Mouse (Mus musculus) megakaryocyte progenitor cell, adult 5-6 weeks (primary cell): Measurements from ENCODE around the gene Slc1a2. TPM values are rescaled to one million over a fixed set of nuclear protein-coding genes. Genes with fewer than 3 reads are reported as not detected.

Source experiments
- ATAC-seq: replicated peaks from 2 replicates; pipeline ENCODE4 v1.8.0; 2016; ENCODE audit warnings: mild to moderate bottlenecking, moderate TSS enrichment, inconsistent platforms; ENCODE audit not compliant: poor library complexity
- total RNA-seq, 2 experiments: library from RNA; stranded (forward) in 1 of 2; stranded (reverse) in 1 of 2; fragments of 157-497, 149-512 nt in 1 of 2; fragments of 200-1000 nt in 1 of 2; gene quantifications; 2 replicates each; pipeline versions ENCODE4 v1.2.3 to v1.2.4; 2015 to 2017

Slc1a2 gene
- total RNA-seq (2015) = not detected in 2 replicates
- total RNA-seq (2017) = not detected in 2 replicates

DNA sequence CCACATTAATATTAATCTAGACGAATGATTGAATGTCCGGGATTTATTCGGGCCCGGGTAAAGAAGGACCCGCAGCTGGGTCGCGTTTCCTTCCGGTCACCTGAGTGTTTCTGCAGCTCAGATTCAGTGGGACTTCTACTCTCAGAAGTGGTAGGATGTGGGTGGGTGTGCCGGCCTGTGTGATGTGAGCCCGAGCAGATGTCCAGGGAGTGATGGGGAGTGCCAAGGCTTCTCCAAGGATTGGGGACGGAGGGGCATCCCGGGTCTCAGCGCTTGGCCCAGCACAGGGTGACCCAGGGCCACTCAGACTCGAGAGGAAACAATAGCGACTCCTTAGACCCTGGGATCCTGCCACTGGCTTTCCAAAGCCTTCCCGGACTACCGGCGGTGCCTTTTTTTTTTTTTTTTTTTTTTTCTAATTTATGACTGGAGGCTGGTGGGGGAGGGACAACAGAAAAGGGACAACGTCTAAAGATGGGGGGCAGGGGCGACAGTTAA lies at the start of gene Slc1a2:
TSS of gene Slc1a2 (plus strand) at position 497 of the 498 bp plus-strand sequence.
- ATAC-seq = no peak

DNA sequence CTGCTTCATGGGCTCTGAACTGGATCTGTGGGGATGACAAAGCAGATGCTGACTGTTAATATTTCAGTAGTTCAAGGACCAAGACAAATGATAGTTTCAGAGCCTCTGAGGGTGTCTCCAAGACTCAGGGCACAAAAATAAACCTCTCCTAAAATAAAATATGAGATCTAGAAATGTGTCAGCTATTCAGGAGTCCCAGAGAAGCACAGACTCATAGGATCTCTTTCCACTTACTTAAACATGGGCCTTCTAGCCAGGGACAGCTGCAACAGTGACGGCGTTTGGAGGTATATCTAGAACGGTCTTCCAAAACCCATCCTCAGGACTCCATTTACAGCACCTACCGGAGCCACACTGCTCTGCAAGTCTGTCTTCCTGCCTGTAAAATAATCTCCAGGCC lies 48.0 kb upstream of the Slc1a2 start:
- no peak for ATAC-seq

DNA sequence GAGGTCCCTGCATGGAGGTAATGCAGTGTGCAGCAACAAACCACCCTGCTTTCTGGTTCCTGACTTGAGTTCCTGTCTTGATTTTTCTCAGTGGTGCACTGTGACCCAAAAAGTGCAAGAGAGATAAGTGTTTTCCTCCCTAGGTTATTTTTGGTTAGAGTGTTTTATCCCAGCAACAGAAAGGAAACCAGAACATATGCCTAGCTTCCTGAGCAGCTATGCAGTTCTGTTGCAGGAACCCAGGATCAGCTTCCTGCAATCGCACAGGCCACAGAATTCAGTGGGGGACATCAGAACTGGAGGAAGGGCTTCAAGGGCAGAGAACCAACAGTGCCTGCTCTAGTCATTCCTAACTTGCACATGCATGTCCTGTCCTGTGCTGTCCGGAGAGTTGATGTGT lies 41.8 kb upstream of the Slc1a2 start:
- no peak for ATAC-seq

DNA sequence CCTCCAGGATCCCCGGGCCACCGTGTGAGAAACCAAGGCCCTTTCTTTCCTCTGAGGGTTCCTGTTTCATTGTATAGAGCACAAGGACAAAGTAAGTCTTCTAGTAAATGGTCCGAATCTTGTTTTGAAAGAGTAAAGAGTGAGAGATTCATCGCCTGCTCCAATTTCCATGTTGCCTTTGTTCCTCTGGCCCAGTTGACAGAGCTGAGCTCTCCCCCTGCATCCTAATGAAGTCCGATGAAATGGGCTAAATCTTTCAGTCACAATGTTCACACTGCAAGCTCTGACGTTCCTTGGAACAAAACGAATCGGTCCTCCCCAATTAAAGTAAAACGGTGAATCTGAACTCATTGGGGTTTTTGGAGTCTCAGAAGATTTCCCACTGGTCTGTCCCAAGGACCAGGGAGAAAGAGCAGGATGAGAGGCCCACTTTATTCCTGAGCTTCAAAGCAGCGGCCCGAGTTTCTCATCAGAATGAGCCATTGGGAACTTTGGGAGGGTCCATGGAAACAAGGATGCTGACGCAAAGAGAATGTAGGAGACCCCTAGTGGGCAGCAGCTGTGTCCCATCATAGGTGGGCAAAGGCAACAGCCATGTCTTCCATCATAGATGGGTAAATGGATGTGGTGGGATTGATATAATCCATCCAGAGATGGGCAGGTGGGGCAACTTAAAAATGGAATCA lies 37.6 kb upstream of the Slc1a2 start:
- no peak for ATAC-seq

DNA sequence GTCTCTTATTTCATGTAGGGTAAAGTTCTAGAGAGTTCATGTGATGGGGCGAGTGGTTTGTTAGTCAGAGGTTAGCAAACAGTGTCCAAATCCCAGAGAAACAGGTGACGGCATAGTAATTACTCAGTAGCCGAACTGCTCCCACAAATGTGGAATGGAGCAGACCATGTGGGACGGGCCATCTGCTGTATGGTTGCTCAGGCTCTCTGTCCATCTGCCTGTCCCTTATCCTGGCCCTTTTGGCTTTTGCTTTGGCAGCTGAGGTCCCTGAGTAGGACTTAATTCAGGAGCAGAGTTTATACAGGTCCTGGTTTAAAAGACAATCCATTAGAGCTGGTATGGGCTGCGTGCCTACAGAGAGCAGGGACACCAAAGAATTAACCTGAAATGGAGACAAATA lies 36.3 kb upstream of the Slc1a2 start:
- ATAC-seq = no peak

DNA sequence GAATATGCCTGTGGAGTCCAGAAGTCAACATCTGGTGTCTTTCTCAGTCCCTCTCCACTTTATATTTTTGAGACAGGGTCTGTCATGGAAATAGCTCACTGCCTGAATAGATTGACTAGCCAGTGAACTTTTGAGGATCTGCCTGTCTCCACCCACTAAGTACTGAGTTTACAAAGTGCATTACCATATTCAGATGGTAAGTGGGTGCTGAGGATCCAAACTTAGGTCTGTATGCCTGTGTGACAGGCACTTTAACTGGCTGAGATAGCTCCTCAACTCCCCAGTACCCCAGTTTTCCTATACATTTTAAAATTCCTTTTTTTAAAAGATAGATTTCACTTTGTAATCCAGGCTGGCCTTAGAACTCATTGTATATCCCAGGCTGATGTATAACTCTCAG lies 35.5 kb upstream of the Slc1a2 start:
- no peak for ATAC-seq

DNA sequence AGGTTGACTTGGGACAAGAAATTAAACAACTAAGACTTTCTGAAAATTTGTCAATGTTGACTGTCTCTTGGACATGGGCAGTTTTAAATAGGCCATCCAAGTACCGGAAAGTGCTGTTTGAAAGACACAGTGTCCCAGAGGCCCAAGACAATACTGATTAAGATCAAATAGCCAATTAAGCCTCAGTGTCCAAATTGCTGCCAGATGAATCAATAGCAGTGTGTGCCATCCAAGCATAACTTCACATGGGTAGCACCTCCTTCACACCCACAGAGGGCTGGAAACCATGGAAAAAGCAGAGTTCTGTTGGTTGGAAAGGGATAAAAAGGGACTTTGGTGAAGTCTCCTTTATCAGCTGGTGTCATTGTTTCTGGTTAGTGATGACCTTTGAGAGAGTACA lies 33.9 kb upstream of the Slc1a2 start:
- ATAC-seq = no peak

DNA sequence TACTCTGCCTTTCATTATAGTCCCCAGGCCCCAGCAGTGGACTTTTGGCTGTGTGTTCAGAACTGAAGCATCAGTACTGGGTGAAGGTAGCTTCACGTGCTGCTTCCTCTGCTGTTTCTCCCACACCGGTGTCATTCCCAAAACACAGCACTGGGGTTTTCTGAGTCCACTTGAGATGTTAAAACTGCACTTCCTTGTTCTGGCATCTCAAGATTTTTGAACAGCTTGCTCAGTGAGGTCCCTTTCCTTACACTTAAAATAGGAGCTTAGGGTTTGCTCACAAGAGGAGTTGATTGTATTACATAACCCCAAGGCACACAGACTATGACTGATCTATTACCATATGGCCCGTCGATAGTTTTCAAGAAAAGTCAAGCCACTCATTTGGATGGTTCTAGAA lies 26.1 kb upstream of the Slc1a2 start:
- ATAC-seq = no peak

DNA sequence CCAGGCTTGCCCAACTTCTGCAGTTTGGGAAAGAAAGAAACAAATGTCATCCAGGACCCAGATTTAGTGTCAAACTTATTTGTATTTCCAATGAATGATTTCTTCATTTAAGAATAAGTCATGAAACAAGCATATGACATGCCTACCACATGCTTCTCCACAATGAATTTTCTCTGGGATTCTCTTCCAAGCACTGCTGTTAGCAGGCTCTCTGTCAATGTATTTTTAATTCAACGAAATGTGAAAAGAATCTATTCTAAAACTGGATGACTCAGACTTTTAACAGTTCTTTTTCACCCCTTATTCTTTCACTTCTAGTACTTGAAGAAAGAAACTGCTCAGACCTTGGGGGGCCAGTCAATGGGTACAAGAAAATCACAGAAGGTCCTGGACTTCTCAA lies 24.4 kb upstream of the Slc1a2 start:
- ATAC-seq = no peak

DNA sequence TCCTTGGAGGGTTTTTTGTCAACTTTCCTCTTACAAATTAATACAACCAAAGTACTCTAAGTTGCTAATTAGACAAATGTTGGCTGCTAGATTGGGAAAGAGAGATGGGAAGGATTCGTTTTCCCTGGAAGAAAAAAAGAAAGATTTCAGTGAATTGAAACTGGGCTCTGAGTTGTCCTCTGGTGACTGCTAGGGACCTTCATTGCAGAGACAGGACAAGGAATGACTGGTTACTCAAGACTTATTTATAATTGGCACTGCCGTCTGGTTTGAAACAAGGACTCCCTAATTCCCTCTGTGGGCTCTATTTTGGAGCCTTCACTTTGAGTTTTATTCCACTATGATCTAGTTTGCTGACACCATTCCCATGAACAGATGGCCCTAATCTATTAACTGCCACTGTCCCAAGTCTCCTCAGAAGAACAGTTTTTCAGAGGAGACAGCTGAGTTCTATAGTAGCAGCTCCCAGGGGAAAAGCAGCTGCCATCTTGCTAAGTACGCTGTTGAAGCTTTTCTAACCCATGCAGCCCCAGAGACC lies 22.9 kb upstream of the Slc1a2 start:
- ATAC-seq = no peak

DNA sequence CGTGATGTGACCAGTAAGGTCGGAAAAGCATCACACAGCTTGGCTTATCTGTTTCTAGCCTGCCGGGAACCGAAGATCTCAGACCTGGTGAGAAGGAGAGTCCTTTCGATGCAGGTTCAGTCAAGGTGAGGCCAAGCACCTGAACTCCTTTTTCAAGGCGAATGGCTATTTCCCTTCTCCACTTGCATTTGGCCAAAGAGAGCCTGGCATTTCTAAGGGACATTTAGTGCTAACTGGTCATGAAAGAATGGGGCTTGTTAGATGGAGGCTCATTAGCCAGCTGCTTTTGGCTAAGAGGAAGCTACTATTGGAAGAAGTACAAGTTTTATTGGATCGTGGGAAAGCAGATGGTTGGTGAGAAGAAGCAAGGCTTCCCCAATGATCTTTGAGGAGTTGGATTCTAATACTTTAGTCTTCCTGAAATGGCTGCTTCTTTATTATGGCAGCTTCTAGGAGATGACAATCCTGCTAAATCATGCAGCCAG lies 22.3 kb upstream of the Slc1a2 start:
- ATAC-seq = no peak

DNA sequence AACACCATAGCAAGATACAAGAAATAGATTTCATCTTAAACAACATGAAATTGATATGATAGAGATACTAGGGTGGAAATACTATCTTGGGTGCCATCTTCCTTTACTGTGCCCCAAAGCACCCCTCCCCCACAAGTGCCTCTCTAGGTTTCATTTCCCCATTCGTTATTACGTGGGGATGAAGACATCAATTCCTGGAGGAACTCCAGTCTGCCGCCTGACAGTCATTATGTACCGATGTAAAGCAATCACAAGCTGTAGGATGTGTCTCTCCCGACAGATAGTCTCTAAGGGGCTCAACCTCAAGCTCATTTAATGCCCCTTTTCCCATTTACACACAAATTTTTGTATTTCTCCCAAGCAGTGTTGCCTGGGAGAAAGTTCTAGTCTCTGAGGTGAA lies 20.3 kb upstream of the Slc1a2 start:
- peak; percentile 86 for ATAC-seq

DNA sequence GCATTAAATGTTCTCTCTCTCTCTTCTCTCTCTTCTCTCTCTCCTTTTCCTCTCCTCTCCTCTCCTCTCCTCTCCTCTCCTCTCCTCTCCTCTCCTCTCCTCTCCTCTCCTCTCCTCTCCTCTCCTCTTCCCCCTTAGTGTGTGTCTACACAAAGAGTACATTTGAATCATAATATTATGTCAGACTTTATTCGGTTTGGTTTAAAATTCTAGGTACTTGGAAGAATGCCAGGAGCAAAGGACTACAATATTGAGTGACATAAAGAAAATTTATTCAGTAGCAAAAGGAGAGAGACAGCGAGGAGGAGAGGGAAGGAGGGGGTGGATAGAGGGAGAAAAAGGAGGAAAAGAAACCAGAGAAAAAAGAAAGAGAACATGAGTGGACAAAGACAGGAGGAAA lies 19.8 kb upstream of the Slc1a2 start:
- ATAC-seq = no peak

DNA sequence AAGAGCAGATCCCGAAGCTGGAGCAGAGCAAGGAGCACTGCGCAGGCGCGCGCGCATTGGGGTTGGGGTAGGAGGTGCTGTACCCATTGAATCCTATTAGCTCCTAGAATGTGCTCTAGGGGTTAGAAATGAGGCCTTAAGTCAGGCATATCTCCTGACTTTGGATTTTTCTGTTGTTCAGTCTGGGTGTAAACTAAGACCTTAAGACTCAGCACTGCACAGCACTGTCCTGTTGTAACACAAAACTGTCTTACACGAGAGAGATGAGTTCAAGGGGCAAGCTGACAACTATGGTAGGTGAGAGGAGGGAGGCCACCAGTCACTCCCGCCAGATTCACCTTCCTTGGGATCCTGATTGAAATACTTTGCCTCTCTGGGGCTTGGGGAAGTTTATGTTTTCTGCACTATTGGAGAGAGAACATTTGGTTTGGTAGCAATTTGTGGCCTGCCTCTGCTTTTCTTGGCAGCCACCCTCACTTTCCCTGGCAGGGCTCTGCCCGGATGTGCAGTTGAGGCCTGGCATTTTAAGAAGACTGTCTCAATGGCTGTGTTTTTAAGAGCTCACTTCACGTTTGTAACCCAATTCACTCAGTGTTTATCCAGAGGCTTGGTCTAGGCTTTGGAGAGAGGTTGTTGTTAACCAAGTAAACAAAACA lies 9.5 kb upstream of the Slc1a2 start:
- ATAC-seq = no peak

DNA sequence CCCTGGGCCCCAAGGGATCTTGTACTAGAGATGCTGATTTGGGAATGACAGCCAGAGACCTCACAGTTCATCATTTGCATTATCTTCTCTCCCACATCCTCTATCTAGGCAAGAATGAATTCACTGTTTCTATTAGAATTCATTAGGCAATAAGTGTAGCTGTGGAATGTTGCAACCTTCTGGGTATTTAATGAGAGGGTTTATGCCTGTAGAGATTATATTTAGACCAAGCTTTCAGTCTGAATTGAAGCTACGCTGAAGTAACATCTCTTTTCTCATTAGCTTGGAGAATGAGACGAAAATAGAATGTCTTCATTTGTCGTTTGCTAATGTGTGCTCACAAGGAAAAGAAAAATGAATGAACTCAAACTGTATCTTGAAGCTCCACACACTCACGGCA lies 8.1 kb upstream of the Slc1a2 start:
- no peak for ATAC-seq

DNA sequence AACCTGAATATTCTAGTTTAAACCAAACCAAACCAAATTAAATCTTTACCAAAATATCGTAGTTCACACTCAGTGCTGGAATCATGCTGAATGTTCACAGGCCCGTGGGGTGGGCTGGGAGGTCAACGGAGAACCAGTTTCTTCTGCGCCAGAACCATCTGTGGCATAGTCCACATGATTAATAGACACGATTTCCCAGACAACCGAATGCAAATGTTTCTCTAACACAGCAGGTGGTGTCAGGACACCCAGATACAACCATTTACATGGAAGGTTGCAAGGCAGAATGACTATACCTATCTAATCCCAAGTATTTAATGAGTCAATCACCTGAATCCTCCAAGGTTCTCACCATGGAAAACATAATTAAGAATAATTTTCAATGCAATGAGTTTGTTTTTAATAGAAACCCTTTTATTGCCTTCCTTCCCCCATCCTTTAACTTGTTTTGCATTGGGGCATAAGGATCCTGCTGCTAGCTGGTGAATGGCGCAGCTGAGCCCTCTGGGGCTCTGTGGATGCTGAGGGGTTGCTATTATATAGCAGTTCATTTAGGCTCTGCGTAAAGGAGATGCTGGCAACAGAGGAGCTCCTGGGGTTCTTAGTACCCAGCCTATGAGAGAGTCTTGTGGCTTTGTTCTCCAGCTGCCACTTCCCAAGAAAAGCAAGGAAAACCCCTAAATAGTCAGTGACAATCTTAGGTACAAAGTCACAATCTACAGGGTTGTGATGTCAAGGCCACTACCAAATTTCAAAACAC lies 2.3 kb upstream of the Slc1a2 start:
- ATAC-seq = no peak

DNA sequence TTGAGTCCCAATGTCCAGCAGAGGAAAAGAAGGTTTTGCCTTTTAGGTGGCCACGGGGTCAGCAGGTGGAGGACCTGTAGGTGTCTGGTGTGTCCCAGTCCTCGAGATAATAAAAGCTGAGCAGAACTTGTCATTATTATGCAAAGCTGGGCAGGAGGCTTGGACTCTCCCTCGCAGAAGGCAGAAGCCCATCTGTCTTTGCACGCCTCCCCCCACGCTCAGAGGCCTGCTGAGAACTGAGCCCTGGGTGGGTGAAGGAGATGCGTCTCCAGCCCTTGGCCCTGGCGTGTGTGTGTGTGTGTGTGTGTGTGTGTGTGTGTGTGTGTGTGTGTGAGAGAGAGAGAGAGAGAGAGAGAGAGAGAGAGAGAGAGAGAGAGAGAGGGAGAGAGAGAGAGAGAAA lies 733 bp upstream of the Slc1a2 start:
- no peak for ATAC-seq

DNA sequence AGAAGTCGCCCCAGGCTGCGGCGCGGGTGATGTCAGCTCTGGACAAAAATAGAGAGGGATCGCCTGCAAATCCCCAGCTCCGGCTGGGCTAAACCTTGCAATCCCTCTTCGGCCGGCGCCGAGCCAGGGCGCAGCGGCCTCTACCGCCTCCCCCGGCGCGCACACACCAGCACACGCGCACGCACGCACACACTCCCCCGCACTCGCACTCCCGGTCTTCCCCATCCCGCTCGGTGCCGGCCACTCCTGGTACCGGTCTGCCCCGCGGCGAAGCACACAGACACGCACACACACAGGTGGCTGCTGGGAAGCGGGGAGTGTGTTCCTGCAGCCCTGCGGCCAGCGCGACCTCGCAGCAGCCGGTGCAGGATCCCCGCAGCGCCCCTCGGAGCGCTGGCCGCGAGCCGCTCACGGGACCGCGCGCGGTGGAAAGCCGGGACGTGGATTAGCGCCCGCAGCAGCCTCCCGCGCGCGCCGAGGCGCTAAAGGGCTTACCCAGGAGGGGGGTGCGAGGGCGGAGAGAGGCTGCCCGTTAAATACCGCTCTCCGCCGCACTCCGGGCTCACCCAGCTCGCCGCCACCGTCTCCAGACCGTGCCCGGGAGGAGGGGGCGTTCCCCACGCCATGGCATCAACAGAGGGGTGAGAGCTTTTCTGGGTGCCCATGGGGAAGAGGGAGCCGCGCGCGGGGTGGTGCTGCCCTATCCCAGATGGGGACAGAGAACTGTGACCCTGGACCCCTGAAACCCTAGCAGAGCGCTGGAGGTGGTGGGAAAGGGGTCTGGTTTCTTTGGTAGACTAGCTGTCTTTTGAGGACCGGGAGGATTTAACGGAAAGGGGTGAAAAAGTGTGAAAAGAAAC lies 432 bp downstream of the Slc1a2 start:
- ATAC-seq = peak; percentile 55

DNA sequence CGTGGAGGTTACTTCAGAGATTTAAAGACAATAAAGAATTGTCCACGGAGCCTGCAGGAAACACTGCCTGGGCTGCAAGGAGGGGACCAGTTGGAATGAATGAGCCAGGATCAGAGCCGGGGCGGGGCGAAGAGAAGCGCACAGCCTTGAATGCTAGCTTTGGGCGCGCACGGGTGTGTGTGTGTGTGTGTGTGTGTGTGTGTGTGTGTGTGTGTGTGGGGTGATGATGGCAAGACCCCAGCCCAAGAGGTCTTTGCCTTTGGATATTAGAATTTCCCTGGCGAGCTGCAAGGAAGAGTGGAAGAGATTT lies 1.0 kb downstream of the Slc1a2 start:
- ATAC-seq = no peak

DNA sequence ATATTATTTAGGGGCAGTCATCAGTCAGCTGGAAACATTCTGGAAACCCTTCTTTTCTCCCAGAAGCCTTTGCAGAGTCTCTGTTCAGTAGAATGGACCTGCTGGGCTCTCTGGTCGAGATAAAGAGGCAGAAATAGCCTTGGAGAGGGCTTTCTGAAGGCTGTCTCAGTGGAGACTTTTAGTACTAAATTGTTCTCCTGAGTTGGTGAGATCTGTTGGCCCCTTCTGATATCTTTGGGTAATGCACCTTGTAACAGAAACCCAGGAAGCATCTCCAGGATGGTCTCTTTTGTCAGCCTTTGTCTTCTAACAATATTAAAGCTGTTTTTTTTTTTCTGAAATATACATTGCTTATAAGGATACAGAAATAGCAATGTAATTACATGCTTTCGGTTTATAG lies 2.6 kb downstream of the Slc1a2 start:
- ATAC-seq = no peak

DNA sequence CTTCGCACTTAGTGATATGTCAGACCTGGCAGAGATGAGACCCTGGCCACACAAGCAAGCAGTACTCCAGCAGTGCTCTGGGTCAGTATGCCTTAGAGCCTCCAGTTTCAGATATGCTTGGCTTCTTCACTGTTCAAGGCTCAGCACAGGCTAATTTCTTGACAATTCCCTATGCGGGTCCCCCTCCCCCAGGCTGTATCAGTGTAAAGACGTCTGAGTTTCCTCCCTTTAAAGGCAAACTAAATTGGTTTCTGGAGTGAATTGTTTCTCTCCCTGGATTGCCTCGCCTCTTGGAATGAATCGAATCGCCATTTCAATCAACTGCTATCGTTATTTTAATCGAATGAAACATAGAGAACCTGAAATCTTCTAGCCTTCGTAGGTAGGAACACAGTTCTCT lies 4.5 kb downstream of the Slc1a2 start:
- ATAC-seq = no peak
